Mouse (Mus musculus): Measurements from ENCODE around the gene Notch3. TPM values are rescaled to one million over a fixed set of nuclear protein-coding genes. Genes with fewer than 3 reads are reported as not detected.
A peak's percentile ranks its signal among the peaks of the same experiment; 100 is the strongest.

Notch3 gene
- polyA plus RNA-seq, 1 experiment from 2014 or later = 3.9 TPM

- Histone ChIP-seq H3K27ac (replicated peaks) (no peak overlapping the region), H3K36me3 (ENCODE audit: control insufficient read depth, insufficient read depth, low read length) (peaks cover 7% of the 10 kb centered on the region; the same call in 1 of the 2 replicates), H3K4me3 (ENCODE audit: low read depth, low read length) (no peak overlapping the region), H3K4me2 (replicated peaks; ENCODE audit: low read depth) (no peak overlapping the region), H3K9ac (ENCODE audit: low read length) (no peak overlapping the region), H3K4me1 (replicated peaks; ENCODE audit: control insufficient read depth, insufficient read depth) (0 out of 2 replicates have a peak, but pooled peaks cover 7% of the 10 kb centered on the region), H3K9me3 (ENCODE audit: control insufficient read depth, low read length) (no peaks in the 10 kb centered on the region), H3K27me3 (ENCODE audit: control insufficient read depth, insufficient read depth, low read length) (no peaks in the 10 kb centered on the region)
- WGBS = 84% methylated on average over 5 of the region's 5 CpGs
- no peak for DNase-seq (ENCODE audit: low spot score)
- no peak for ATAC-seq (ENCODE audit: low FRiP score, low TSS enrichment)
- TF ChIP-seq EP300 (optimal IDR thresholded peaks at IDR 0.05) (no peak), CTCF (IDR thresholded peaks at IDR 0.05; ENCODE audit: low read depth) (no peak)
Measured at GRCm38 (mm10) chr17:32193010-32193409, 26.4 kb upstream of the Notch3 start.

DNA sequence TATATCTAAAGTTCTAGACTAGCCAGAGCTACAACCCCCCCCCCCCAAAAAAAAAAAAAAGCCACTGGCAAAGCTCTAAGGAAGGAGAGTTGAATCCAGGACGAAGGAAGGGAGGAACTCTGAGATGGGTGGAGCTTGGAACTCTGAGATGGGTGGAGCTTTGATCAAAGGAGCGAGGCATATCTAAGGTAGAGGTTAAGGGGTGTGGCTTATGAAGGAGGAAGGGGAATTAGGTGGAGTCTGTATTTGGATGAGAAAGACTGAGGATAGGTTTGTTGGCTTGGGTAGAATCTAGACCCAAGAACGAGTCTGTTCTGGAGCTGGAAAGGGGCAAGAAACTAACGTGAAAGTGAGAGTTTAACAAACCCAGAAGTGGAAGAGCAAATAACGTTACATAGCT, 23.2 kb upstream of the Notch3 start:
- Histone ChIP-seq H3K27me3 (ENCODE audit: control insufficient read depth, insufficient read depth, low read length) (no peaks in the 10 kb centered on the region), H3K4me1 (replicated peaks; ENCODE audit: control insufficient read depth, insufficient read depth) (0 out of 2 replicates have a peak, but pooled peaks cover 7% of the 10 kb centered on the region), H3K4me2 (replicated peaks; ENCODE audit: low read depth) (peak overlapping the region; percentile 63), H3K36me3 (ENCODE audit: control insufficient read depth, insufficient read depth, low read length) (no peaks in the 10 kb centered on the region), H3K27ac (replicated peaks) (0 out of 2 replicates have a peak overlapping the region, but pooled peaks have one; percentile 49), H3K9ac (ENCODE audit: low read length) (no peak overlapping the region), H3K4me3 (ENCODE audit: low read depth, low read length) (peak overlapping the region; percentile 41; the same call in 1 of the 2 replicates), H3K9me3 (ENCODE audit: control insufficient read depth, low read length) (no peaks in the 10 kb centered on the region)
- 9% methylated on average over 5 of the region's 5 CpGs for WGBS
- peak; percentile 80 for ATAC-seq (ENCODE audit: low FRiP score, low TSS enrichment)
- DNase-seq (ENCODE audit: low spot score) = peak; percentile 52
- TF ChIP-seq EP300 (optimal IDR thresholded peaks at IDR 0.05) = no peak
- no peak for TF ChIP-seq CTCF (IDR thresholded peaks at IDR 0.05; ENCODE audit: low read depth)

DNA sequence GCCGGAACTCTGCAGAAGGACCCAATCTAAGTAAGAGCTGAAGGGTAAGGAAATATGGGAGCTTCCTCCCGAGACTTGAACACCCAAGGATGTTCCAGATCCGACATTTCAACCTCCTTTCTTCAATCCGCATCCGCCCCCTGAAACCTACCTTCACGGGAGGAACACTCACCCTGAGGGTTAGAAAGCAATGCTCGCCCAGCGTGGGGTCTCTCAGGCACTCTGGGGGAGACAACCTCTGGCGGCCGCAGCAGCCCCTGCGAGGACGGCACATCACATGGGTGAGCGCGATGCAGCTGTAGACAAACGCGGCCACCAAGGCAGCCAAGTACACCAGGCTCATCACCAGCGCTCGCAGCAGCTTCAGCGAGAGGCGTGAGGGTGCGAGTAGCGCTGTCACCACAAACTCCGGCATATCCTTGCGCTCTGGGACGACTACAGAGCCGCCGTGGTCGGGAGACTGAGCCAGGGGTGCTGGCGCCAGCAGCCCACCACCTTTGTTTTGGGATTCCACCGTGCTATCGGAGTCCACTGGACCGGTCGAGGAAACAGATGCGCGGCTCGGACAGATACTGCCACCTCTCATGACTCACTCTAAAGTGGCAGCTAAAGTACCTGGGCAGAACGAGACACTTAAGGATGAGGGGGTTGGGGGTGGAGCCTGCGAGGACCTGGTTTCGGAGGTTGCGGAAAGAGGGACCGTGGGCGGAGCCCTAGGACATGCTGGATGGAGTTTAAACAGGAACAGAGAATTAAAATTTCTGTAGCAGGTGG, 22.4 kb upstream of the Notch3 start, which contains the start of gene Ephx3:
Ephx3 (minus strand) TSS at position 687 of the 774 bp plus-strand sequence.
- TF ChIP-seq EP300 (optimal IDR thresholded peaks at IDR 0.05) = peak; percentile 0
- no peak for TF ChIP-seq CTCF (IDR thresholded peaks at IDR 0.05; ENCODE audit: low read depth)
- H3K9me3 ChIP-seq (ENCODE audit: control insufficient read depth, low read length) = no peaks in the 10 kb centered on the region
- 10% methylated on average over 42 of the region's 42 CpGs for WGBS

GRCm38 (mm10) chr17:32183017-32183416, 16.4 kb upstream of the Notch3 start:
- no peaks in the 10 kb centered on the region for H3K4me1 ChIP-seq (replicated peaks; ENCODE audit: control insufficient read depth, insufficient read depth)
- DNase-seq (ENCODE audit: low spot score) (no peak), ATAC-seq (ENCODE audit: low FRiP score, low TSS enrichment) (no peak)
- WGBS = 38% methylated on average over 8 of the region's 8 CpGs
- no peak overlapping the region for H3K27ac ChIP-seq (replicated peaks)
- H3K9me3 ChIP-seq (ENCODE audit: control insufficient read depth, low read length) = no peaks in the 10 kb centered on the region
- no peak overlapping the region for H3K9ac ChIP-seq (ENCODE audit: low read length)
- no peaks in the 10 kb centered on the region for H3K27me3 ChIP-seq (ENCODE audit: control insufficient read depth, insufficient read depth, low read length)
- no peak for TF ChIP-seq CTCF (IDR thresholded peaks at IDR 0.05; ENCODE audit: low read depth)
- no peak for TF ChIP-seq EP300 (optimal IDR thresholded peaks at IDR 0.05)
- no peak overlapping the region for H3K4me3 ChIP-seq (ENCODE audit: low read depth, low read length)
- no peak overlapping the region for H3K4me2 ChIP-seq (replicated peaks; ENCODE audit: low read depth)
- H3K36me3 ChIP-seq (ENCODE audit: control insufficient read depth, insufficient read depth, low read length) = no peaks in the 10 kb centered on the region

More for the DNA sequence above, 22.4 kb upstream of the Notch3 start, which contains the start of gene Ephx3:
- DNase-seq (ENCODE audit: low spot score) (no peak), ATAC-seq (ENCODE audit: low FRiP score, low TSS enrichment) (peak; percentile 42)
- H3K27ac ChIP-seq (replicated peaks) = peak within 1 kb of the TSS; percentile 77
- peak within 1 kb of the TSS; percentile 41 for H3K4me3 ChIP-seq (ENCODE audit: low read depth, low read length)
- 0 out of 2 replicates have a peak, but pooled peaks cover 7% of the 10 kb centered on the region for H3K4me1 ChIP-seq (replicated peaks; ENCODE audit: control insufficient read depth, insufficient read depth)
- H3K36me3 ChIP-seq (ENCODE audit: control insufficient read depth, insufficient read depth, low read length) = no peaks in the 10 kb centered on the region
- peak within 1 kb of the TSS; percentile 51 for H3K9ac ChIP-seq (ENCODE audit: low read length)
- no peaks in the 10 kb centered on the region for H3K27me3 ChIP-seq (ENCODE audit: control insufficient read depth, insufficient read depth, low read length)
- peak within 1 kb of the TSS; percentile 63 for H3K4me2 ChIP-seq (replicated peaks; ENCODE audit: low read depth)

- H3K9me3 ChIP-seq (ENCODE audit: control insufficient read depth, low read length) = no peaks in the 10 kb centered on the region
- H3K4me2 ChIP-seq (replicated peaks; ENCODE audit: low read depth) = no peak overlapping the region
- peak; percentile 12; the same call in 1 of the 2 replicates for ATAC-seq (ENCODE audit: low FRiP score, low TSS enrichment)
- TF ChIP-seq EP300 (optimal IDR thresholded peaks at IDR 0.05) = no peak
- no peak for TF ChIP-seq CTCF (IDR thresholded peaks at IDR 0.05; ENCODE audit: low read depth)
- H3K36me3 ChIP-seq (ENCODE audit: control insufficient read depth, insufficient read depth, low read length) = no peaks in the 10 kb centered on the region
- 53% methylated on average over 11 of the region's 11 CpGs for WGBS
- 0 out of 2 replicates have a peak overlapping the region, but pooled peaks have one; percentile 2 for H3K27ac ChIP-seq (replicated peaks)
- H3K4me3 ChIP-seq (ENCODE audit: low read depth, low read length) = no peak overlapping the region
- no peak for DNase-seq (ENCODE audit: low spot score)
- H3K27me3 ChIP-seq (ENCODE audit: control insufficient read depth, insufficient read depth, low read length) = no peaks in the 10 kb centered on the region
- H3K4me1 ChIP-seq (replicated peaks; ENCODE audit: control insufficient read depth, insufficient read depth) = no peaks in the 10 kb centered on the region
- no peak overlapping the region for H3K9ac ChIP-seq (ENCODE audit: low read length)
Measured at GRCm38 (mm10) chr17:32179621-32180491, 13.2 kb upstream of the Notch3 start.
